Mouse (Mus musculus) forebrain, embryonic 12.5 days (tissue): ENCODE data around the gene Cypt1. TPM values are rescaled to one million over a fixed set of nuclear protein-coding genes. Genes with fewer than 3 reads are reported as not detected.

Source experiments
- ATAC-seq: fragments of 200-750 bp; cut with Nextera tagmentation; 2 replicates; pipeline ENCODE4 v1.8.0; 2017; ENCODE audit warnings: moderate TSS enrichment; ENCODE audit not compliant: low FRiP score
- H3K27ac ChIP-seq: fragments of 300-500 bp; sonication (generic); 2 replicates; pipeline ENCODE4 v1.5.1; 2016; ENCODE audit warnings: mild to moderate bottlenecking
- H3K27me3 ChIP-seq: fragments of 300-500 bp; sonication (generic); 2 replicates; pipeline ENCODE4 v1.6.1; 2016; ENCODE audit warnings: mild to moderate bottlenecking
- H3K36me3 ChIP-seq: fragments of 300-500 bp; sonication (generic); replicated peaks from 2 replicates; pipeline ENCODE4 v1.6.1; 2016; ENCODE audit warnings: mild to moderate bottlenecking
- H3K4me1 ChIP-seq: fragments of 300-500 bp; sonication (generic); 2 replicates; pipeline ENCODE4 v1.6.1; 2016
- H3K4me2 ChIP-seq: fragments of 300-500 bp; sonication (generic); 2 replicates; pipeline ENCODE4 v1.6.1; 2016; ENCODE audit warnings: mild to moderate bottlenecking, moderate library complexity
- H3K4me3 ChIP-seq: fragments of 300-500 bp; sonication (generic); replicated peaks from 2 replicates; pipeline ENCODE4 v1.5.1; 2016; ENCODE audit warnings: mild to moderate bottlenecking
- H3K9ac ChIP-seq: fragments of 300-500 bp; sonication (generic); 2 replicates; pipeline ENCODE4 v1.6.1; 2016; ENCODE audit warnings: mild to moderate bottlenecking
- H3K9me3 ChIP-seq: fragments of 300-500 bp; sonication (generic); 2 replicates; pipeline ENCODE4 v1.6.1; 2016
- WGBS: fragments of 180-500 bp; shearing (Covaris S2); methylation state at CpG from one replicate; pipeline ENCODE4 v1.1.7; 2016; 5-methylcytosine and 5-hydroxymethylcytosine counted together
- polyA plus RNA-seq: library from polyadenylated mRNA; unstranded; fragments of >200 nt; fragmentation: Nextera tagmentation; extraction: Ambion mirVana; gene quantifications from 2 replicates; pipeline ENCODE4 v1.2.1, GENCODE M21; 2016

Gene Cypt1
- polyA plus RNA-seq, result not detected in 2 replicates

DNA sequence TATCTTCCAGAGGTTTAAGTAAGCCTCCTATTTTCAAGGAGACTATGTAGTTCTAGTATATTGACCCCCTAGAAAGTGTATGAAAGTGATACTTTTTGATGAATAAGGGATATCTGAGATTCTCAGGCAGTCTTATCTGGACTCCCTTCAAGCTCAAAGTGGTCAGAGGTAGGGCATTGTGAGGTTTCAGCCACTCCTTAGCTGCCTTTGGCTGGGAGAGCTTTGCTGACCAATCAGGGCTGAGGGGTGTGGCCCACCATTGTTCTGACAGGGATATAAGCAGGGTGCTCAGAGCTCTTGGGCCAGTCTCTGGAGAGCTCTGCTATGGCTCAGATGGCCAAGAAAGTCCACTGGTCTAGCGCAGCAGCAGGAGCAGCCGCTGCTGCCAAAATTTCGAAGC, at the start of gene Cypt1:
Gene Cypt1 (plus strand): TSS at position 301 of the 400 bp plus-strand sequence.
- H3K27ac ChIP-seq, result no peak within 1 kb of the TSS
- no peak within 1 kb of the TSS for H3K9ac ChIP-seq
- H3K4me2 ChIP-seq, result no peak within 1 kb of the TSS
- H3K36me3 ChIP-seq, result no peaks in the 10 kb centered on the region
- 95% methylated on average over 3 of the region's 3 CpGs for WGBS
- H3K4me3 ChIP-seq, result no peak within 1 kb of the TSS
- no peaks in the 10 kb centered on the region for H3K27me3 ChIP-seq
- no peak for ATAC-seq
- H3K4me1 ChIP-seq, result no peaks in the 10 kb centered on the region
- H3K9me3 ChIP-seq, result no peaks in the 10 kb centered on the region

DNA sequence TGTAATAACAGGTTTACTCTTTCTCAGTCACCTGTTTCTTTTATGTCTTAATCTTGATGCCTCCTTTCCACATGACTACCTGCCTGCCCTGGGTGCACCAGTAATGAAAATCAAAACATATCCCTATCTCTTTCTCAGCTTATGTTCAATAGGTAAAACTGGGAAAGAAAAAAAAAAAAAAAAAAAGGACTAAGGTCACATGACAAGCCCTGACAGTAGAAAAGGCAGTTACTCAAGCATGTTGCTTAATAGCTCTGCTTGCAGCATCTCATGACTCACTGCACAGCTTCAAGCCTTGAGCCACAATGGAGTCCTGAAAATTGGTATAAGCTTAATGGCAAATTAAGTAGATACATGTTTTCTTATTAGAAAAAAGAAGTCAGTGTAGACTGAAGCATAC, 24.1 kb downstream of the Cypt1 start:
- H3K4me2 ChIP-seq, result no peak overlapping the region
- H3K36me3 ChIP-seq, result no peaks in the 10 kb centered on the region
- no peaks in the 10 kb centered on the region for H3K4me1 ChIP-seq
- H3K4me3 ChIP-seq, result no peak overlapping the region
- H3K9me3 ChIP-seq, result no peaks in the 10 kb centered on the region
- no peak overlapping the region for H3K27ac ChIP-seq
- no peak for ATAC-seq
- H3K9ac ChIP-seq, result no peak overlapping the region
- no peaks in the 10 kb centered on the region for H3K27me3 ChIP-seq

DNA sequence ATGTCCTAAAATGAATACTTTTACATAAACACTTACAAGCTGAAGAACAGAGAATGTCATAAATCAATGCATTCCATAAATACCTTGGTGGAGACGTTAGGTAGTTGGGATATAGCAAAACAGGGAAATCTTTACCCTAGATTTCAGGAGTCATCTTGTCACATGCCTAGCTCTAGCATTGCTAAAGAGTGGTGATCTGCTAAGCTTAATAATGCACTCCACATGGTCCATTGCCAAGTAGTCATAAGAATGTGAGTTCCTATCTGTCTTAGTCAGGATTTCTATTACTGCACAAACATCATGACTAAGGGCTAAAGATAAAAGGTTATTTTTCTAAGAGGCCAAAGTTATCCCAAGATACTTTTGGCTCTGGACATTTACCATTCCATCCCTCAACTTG, 34.4 kb downstream of the Cypt1 start:
- no peaks in the 10 kb centered on the region for H3K27me3 ChIP-seq
- no peak overlapping the region for H3K4me3 ChIP-seq
- no peaks in the 10 kb centered on the region for H3K36me3 ChIP-seq
- ATAC-seq, result no peak
- WGBS, result 72% methylated on average over 1 of the region's 1 CpGs
- H3K27ac ChIP-seq, result no peak overlapping the region
- H3K9me3 ChIP-seq, result no peaks in the 10 kb centered on the region
- H3K9ac ChIP-seq, result no peak overlapping the region
- no peak overlapping the region for H3K4me2 ChIP-seq
- H3K4me1 ChIP-seq, result no peaks in the 10 kb centered on the region

DNA sequence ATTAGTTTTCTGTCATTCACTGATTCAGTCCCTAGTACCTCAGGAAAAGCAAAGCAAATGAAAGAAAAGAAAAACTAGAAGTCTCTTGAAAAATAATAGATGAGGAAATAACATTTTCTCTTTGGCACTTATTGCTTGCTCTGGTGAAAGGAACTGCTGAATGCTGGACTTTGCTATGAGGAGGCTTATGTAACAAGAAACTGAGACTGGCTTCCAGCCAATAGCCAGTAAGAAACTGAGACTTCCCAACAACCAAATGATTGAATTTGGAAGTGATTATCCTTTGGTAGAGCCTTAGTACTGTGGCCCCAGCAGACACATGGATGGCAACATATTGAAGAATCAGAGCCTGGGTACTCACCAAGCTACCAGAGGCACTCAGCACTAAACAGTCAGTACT, 35.8 kb downstream of the Cypt1 start:
- no peaks in the 10 kb centered on the region for H3K9me3 ChIP-seq
- H3K9ac ChIP-seq, result no peak overlapping the region
- H3K4me2 ChIP-seq, result no peak overlapping the region
- ATAC-seq, result no peak
- no peak overlapping the region for H3K4me3 ChIP-seq
- H3K4me1 ChIP-seq, result no peaks in the 10 kb centered on the region
- no peaks in the 10 kb centered on the region for H3K36me3 ChIP-seq
- H3K27me3 ChIP-seq, result no peaks in the 10 kb centered on the region
- H3K27ac ChIP-seq, result no peak overlapping the region

Other genes with a start within 250 kb of the Cypt1 start
- gene Maoa, start 96.8 kb downstream of the Cypt1 start, polyA plus RNA-seq, result 11.7 and 12.9 TPM in 2 replicates